Mouse (Mus musculus) heart, adult 2 months (tissue): ENCODE measurements at regions not wholly inside any gene's neighbourhood (a gene's known extent, or its start where the extent isn't known, plus 50 kb on each side); places are given as distances from the start of the nearest gene placed in this dataset.

Experiments
- DNase-seq, 2 experiments: peaks; one replicate each; pipeline ENCODE4 v3.0.0; 2021
- H3K27ac ChIP-seq: fragments of 200-600 bp; 2 replicates; pipeline ENCODE4 v1.8.1; 2022
- H3K27me3 ChIP-seq: fragments of 200-500 bp; 2 replicates; pipeline ENCODE4 v1.6.1; 2012; ENCODE audit warnings: mild to moderate bottlenecking, low read length, inconsistent platforms, mixed read lengths; ENCODE audit not compliant: control insufficient read depth, insufficient read depth
- H3K36me3 ChIP-seq: fragments of 200-500 bp; 2 replicates; pipeline ENCODE4 v1.6.1; 2012; ENCODE audit warnings: low read length, inconsistent platforms; ENCODE audit not compliant: control insufficient read depth, insufficient read depth
- H3K4me1 ChIP-seq: fragments of 200-500 bp; 2 replicates; pipeline ENCODE4 v1.6.1; 2011; ENCODE audit warnings: low read length; ENCODE audit not compliant: control insufficient read depth, insufficient read depth
- H3K4me3 ChIP-seq: fragments of 200-600 bp; 2 replicates; pipeline ENCODE4 v1.8.1; 2022
- H3K79me2 ChIP-seq: fragments of 200-500 bp; replicated peaks from 2 replicates; pipeline ENCODE4 v1.6.1; 2012; ENCODE audit warnings: mild to moderate bottlenecking, inconsistent platforms, low read length, moderate library complexity, mixed read lengths; ENCODE audit not compliant: control insufficient read depth, insufficient read depth
- H3K9ac ChIP-seq: fragments of 200-500 bp; 2 replicates; pipeline ENCODE4 v1.6.1; 2012; ENCODE audit warnings: low read depth, mild to moderate bottlenecking, control low read depth, inconsistent platforms, low read length, mixed read lengths
- CTCF ChIP-seq: fragments of 200-600 bp; IDR thresholded peaks from 2 replicates; pipeline ENCODE4 v1.8.1; 2022; ENCODE audit warnings: antibody characterized with exemption, mild to moderate bottlenecking, moderate library complexity
- EP300 ChIP-seq: fragments of 200-500 bp; IDR thresholded peaks from 2 replicates; pipeline ENCODE4 v1.6.1; 2011; ENCODE audit warnings: low read depth, low read length, control low read depth; ENCODE audit not compliant: insufficient read depth
- POLR2A ChIP-seq: fragments of 200-500 bp; IDR thresholded peaks from 2 replicates; pipeline ENCODE4 v1.6.1; 2011; ENCODE audit warnings: mild to moderate bottlenecking, low read depth, low read length, control low read depth; ENCODE audit not compliant: insufficient read depth
- WGBS: fragments of 180-500 bp; shearing (Covaris S2); methylation state at CpG from one replicate; pipeline ENCODE4 v1.1.7; 2018; 5-methylcytosine and 5-hydroxymethylcytosine counted together
- intact Hi-C: fragments of 180-260 bp; cut with DNase I; formaldehyde crosslinking; loops from one replicate; pipeline ENCODE4 v1.15.1; 2025

GRCm38 (mm10) chr11:20973141-20973540, 118.0 kb upstream of the Peli1 start:
- TF ChIP-seq EP300 (no peak), CTCF (no peak), POLR2A (no peak)
- DNase-seq = no peak
- intact Hi-C loops = no loop called here
- Histone ChIP-seq H3K27me3 (no peaks in the 10 kb centered on the region), H3K79me2 (no peaks in the 10 kb centered on the region), H3K4me1 (no peaks in the 10 kb centered on the region), H3K9ac (no peak overlapping the region), H3K36me3 (no peaks in the 10 kb centered on the region), H3K4me3 (no peak overlapping the region), H3K27ac (no peak overlapping the region)
- 37% methylated on average over 3 of the region's 3 CpGs for WGBS

GRCm38 (mm10) chr11:20981588-20981987, 109.5 kb upstream of the Peli1 start:
- TF ChIP-seq POLR2A (no peak), CTCF (no peak), EP300 (no peak)
- Histone ChIP-seq H3K27me3 (no peaks in the 10 kb centered on the region), H3K79me2 (no peaks in the 10 kb centered on the region), H3K9ac (no peak overlapping the region), H3K4me1 (peaks cover 2% of the 10 kb centered on the region; the same call in 1 of the 2 replicates), H3K27ac (no peak overlapping the region), H3K4me3 (no peak overlapping the region), H3K36me3 (no peaks in the 10 kb centered on the region; the same call in 1 of the 2 replicates)
- intact Hi-C loops = no loop called here
- WGBS = 80% methylated on average over 2 of the region's 2 CpGs
- DNase-seq = no peak

- no peaks in the 10 kb centered on the region for H3K79me2 ChIP-seq
- intact Hi-C loops = no loop called here
- no peak for TF ChIP-seq CTCF
- no peak for TF ChIP-seq POLR2A
- no peak for TF ChIP-seq EP300
These were observed 109.1 kb upstream of the Peli1 start for GRCm38 (mm10) chr11:20982010-20982409.

GRCm38 (mm10) chr11:20982500-20982899, 108.6 kb upstream of the Peli1 start:
- peaks cover 2% of the 10 kb centered on the region; the same call in 1 of the 2 replicates for H3K4me1 ChIP-seq
- intact Hi-C loops = no loop called here
- 80% methylated on average over 6 of the region's 6 CpGs for WGBS

More at GRCm38 (mm10) chr11:20982010-20982409, 109.1 kb upstream of the Peli1 start:
- H3K36me3 ChIP-seq = no peaks in the 10 kb centered on the region; the same call in 1 of the 2 replicates
- H3K4me3 ChIP-seq = no peak overlapping the region
- H3K4me1 ChIP-seq = peaks cover 2% of the 10 kb centered on the region; the same call in 1 of the 2 replicates
- H3K27ac ChIP-seq = no peak overlapping the region
- DNase-seq = no peak
- no peak overlapping the region for H3K9ac ChIP-seq
- H3K27me3 ChIP-seq = no peaks in the 10 kb centered on the region
- 74% methylated on average over 1 of the region's 1 CpGs for WGBS

GRCm38 (mm10) chr11:20985069-20985759, 105.9 kb upstream of the Peli1 start:
- intact Hi-C loops = no loop called here
- Histone ChIP-seq H3K4me1 (peaks cover 2% of the 10 kb centered on the region; the same call in 1 of the 2 replicates), H3K27ac (no peak overlapping the region), H3K27me3 (no peaks in the 10 kb centered on the region), H3K9ac (no peak overlapping the region), H3K4me3 (no peak overlapping the region), H3K36me3 (no peaks in the 10 kb centered on the region; the same call in 1 of the 2 replicates), H3K79me2 (no peaks in the 10 kb centered on the region)
- WGBS = 32% methylated on average over 6 of the region's 6 CpGs
- no peak for DNase-seq
- TF ChIP-seq CTCF = no peak
- no peak for TF ChIP-seq POLR2A
- TF ChIP-seq EP300 = no peak

More at GRCm38 (mm10) chr11:20982500-20982899, 108.6 kb upstream of the Peli1 start:
- Histone ChIP-seq H3K27me3 (no peaks in the 10 kb centered on the region), H3K4me3 (no peak overlapping the region), H3K9ac (no peak overlapping the region), H3K27ac (no peak overlapping the region), H3K36me3 (no peaks in the 10 kb centered on the region; the same call in 1 of the 2 replicates), H3K79me2 (no peaks in the 10 kb centered on the region)
- TF ChIP-seq EP300 (no peak), CTCF (no peak), POLR2A (no peak)
- DNase-seq = no peak

- DNase-seq = no peak
- WGBS = 49% methylated on average over 4 of the region's 4 CpGs
- H3K36me3 ChIP-seq = no peaks in the 10 kb centered on the region; the same call in 1 of the 2 replicates
- H3K4me3 ChIP-seq = no peak overlapping the region
- no peak overlapping the region for H3K9ac ChIP-seq
- no peaks in the 10 kb centered on the region for H3K27me3 ChIP-seq
- intact Hi-C loops = no loop called here
- TF ChIP-seq EP300 (no peak), CTCF (no peak), POLR2A (no peak)
- no peaks in the 10 kb centered on the region for H3K79me2 ChIP-seq
- H3K4me1 ChIP-seq = peaks cover 2% of the 10 kb centered on the region; the same call in 1 of the 2 replicates
- H3K27ac ChIP-seq = no peak overlapping the region
These were observed 105.3 kb upstream of the Peli1 start for GRCm38 (mm10) chr11:20985771-20986170.
